Mouse (Mus musculus) activated CD4-positive, CD25-positive, alpha-beta regulatory T cell, adult 9 weeks (primary cell): ENCODE results near the gene Armc2. TPM values are rescaled to one million over a fixed set of nuclear protein-coding genes. Genes with fewer than 3 reads are reported as not detected.

Source experiments
- polyA plus RNA-seq: library from polyadenylated mRNA; unstranded; fragments of 100-300 nt; shearing (Covaris generic); gene quantifications from one replicate; pipeline ENCODE4 v1.2.1, GENCODE M21; 2017

Gene Armc2
- 1.4 TPM for polyA plus RNA-seq

DNA sequence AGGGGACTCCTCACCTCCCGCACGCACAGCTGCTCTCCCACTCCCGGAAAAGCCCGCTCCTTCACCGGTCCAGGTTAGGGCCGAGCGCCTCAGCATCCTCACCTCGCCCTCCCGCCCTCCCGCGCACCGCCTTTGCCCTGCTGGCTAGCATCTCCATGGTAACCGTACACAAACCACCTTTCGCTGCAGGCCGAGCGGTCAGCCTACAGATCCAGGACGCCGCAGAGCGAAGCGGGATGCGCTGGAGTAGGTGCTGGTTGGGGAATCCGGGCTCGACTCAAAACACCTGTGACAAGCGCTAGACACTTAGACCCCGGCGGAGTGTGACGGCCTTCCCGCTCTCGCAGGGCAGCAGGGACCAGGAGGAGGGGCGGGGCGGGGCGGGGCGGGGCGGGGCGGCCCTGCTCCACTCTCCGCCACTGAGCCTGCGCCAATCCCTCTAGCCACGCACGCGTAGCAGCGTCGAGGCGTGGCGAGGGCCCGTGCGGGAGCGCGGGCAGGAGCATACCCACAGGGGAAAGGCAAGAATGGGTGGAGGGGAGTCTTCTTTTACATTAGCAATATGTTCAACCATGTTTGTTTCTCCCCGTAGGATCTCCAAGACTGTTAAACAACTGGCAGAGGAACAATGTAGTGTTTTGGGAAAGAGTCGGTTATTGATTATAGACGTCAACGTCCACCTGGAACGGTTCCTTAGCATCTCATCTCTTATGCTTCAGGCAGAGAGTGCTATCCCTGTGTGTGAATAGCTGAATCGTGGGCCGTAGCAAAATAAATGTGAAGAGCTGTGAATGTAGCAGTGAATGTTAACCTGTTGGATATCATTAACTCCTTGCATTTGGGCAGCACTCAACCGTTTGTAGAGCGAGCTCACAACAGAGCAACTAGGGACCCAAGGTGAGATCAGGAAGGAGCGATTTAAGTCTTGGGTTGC is at the start of gene Armc2:
Armc2 (minus strand) TSS at position 427 of the 934 bp plus-strand sequence.

Other genes with a start within 250 kb of the Armc2 start
- gene Cep57l1, start 208.6 kb downstream of the Armc2 start, polyA plus RNA-seq, result 22.2 TPM
- 187 TPM for gene Sesn1, start 208.5 kb downstream of the Armc2 start, polyA plus RNA-seq